Mouse (Mus musculus) adrenal gland, adult 2 months (tissue): Measurements from ENCODE around the gene Magea8. TPM values are rescaled to one million over a fixed set of nuclear protein-coding genes. Genes with fewer than 3 reads are reported as not detected.
"Not testable (repeated sequence)": the region's sequence is repeated elsewhere in the genome, so short reads cannot be mapped to it uniquely, and the experiment has no call there.

Experiments used
- DNase-seq: peaks from one replicate; pipeline ENCODE4 v3.0.0; 2021
- long read RNA-seq: library from polyadenylated mRNA; stranded (forward); transcript quantifications from one replicate; pipeline ENCODE4 v2.0.0, GENCODE M21; 2021
- polyA plus RNA-seq: library from polyadenylated mRNA; depleted of rRNA; stranded (reverse); fragments of >200 nt; gene quantifications from 2 replicates; pipeline ENCODE4 v1.2.3, GENCODE M21; 2012; rRNA removed
- total RNA-seq, 2 experiments: library from RNA; stranded (reverse); gene quantifications; 2 replicates each; pipeline ENCODE4 v1.2.3; 2021

The Magea8 gene
- total RNA-seq, result not detected
- polyA plus RNA-seq, result not detected in 2 replicates
- long read RNA-seq, result 0 reads

DNA sequence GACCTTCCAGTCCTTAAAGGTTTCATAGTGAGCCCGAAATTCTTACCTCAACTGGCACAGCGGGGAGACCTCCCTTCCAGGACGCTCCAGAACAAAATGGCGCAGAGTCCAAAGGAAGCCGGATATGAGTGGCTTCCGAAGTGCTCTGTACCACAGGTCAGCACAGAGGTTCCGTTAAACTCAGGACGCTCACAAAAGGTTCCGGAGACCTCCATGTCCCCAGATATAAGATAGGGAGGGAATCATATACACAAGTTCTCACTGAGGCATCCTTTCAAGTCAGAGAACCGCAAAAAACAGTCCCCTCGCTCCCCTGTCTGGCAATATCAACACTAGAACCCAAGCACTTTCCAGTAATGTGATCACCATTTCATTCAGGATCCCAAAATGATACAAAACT, at the start of gene Magea8:
Gene Magea8 (minus strand): TSS at position 101 of the 400 bp plus-strand sequence.
- DNase-seq, result not testable (repeated sequence)

DNA sequence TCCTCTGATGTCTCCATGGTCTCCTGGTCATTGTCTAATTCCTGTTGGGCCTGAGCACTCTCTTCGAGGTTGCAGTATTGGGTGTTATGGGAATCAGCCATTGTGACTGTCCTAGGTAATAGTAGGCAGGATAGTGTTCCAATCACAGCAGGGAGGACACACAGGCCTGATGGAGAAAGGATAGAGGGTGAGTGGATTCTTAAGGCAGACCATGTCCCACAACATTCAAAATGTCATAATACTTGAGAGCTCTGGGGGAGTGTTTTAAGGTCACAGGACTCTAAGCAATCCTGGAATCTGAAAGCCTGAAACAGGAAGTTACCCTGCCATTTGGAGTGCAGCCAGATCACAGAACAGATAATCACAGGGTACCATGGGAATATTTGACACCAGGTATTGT, 46.2 kb downstream of the Magea8 start, which contains the start of gene Magea3:
Gene Magea3 (minus strand): TSS at position 101 of the 400 bp plus-strand sequence.
- DNase-seq, result not testable (repeated sequence)

DNA sequence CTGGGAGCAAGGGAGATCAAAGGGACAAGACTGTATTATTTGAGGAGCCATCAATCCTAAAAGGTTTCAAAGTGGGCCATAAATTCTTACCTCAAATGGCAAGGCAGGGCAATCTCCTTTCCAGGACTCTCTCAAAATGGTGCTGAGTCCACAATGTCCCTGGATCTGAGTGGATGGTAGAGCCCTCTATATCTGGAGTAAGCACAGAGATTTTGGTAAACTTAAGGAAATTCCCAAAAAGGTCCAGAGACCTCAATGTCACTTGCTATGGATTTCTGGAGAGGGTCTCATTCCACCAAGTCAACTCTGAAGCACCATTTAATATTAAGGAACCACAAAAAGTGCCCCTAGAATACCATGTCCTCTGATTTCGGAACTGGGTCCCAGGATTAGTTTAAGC, 59.8 kb downstream of the Magea8 start, which contains the start of gene Magea6:
Gene Magea6 (minus strand): TSS at position 101 of the 400 bp plus-strand sequence.
- not testable (repeated sequence) for DNase-seq

Other genes with a start within 250 kb of the Magea8 start
- not detected for gene Cldn34b1, start 105.6 kb downstream of the Magea8 start, total RNA-seq
- gene Cldn34b1, start 105.6 kb downstream of the Magea8 start, polyA plus RNA-seq, result not detected in 2 replicates
- gene Magea6, start 59.9 kb downstream of the Magea8 start, total RNA-seq, result not detected
- gene Magea6, start 59.9 kb downstream of the Magea8 start, polyA plus RNA-seq, result not detected in 2 replicates
- not detected for gene Magea3, start 46.3 kb downstream of the Magea8 start, total RNA-seq
- gene Magea3, start 46.3 kb downstream of the Magea8 start, polyA plus RNA-seq, result not detected in 2 replicates
- not detected for gene Magea5, start 67.3 kb upstream of the Magea8 start, total RNA-seq
- gene Magea5, start 67.3 kb upstream of the Magea8 start, polyA plus RNA-seq, result not detected in 2 replicates
- gene Magea1, start 93.9 kb upstream of the Magea8 start, total RNA-seq, result not detected
- not detected in 2 replicates for gene Magea1, start 93.9 kb upstream of the Magea8 start, polyA plus RNA-seq
- gene Magea2, start 97.8 kb upstream of the Magea8 start, total RNA-seq, result not detected
- not detected in 2 replicates for gene Magea2, start 97.8 kb upstream of the Magea8 start, polyA plus RNA-seq
- gene Cldn34b2, start 132.6 kb upstream of the Magea8 start, total RNA-seq, result not detected
- not detected in 2 replicates for gene Cldn34b2, start 132.6 kb upstream of the Magea8 start, polyA plus RNA-seq
- 100 to 1,000 TPM; 103 to 117 TPM for gene Sat1, start 220.6 kb upstream of the Magea8 start, total RNA-seq
- gene Sat1, start 220.6 kb upstream of the Magea8 start, polyA plus RNA-seq, result 8.5 and 9.5 TPM in 2 replicates